Mouse (Mus musculus): ENCODE data around the gene Apoh. TPM values are rescaled to one million over a fixed set of nuclear protein-coding genes. Genes with fewer than 3 reads are reported as not detected.

Gene Apoh
- polyA plus RNA-seq, 1 experiment from 2014 or later, result not detected

DNA sequence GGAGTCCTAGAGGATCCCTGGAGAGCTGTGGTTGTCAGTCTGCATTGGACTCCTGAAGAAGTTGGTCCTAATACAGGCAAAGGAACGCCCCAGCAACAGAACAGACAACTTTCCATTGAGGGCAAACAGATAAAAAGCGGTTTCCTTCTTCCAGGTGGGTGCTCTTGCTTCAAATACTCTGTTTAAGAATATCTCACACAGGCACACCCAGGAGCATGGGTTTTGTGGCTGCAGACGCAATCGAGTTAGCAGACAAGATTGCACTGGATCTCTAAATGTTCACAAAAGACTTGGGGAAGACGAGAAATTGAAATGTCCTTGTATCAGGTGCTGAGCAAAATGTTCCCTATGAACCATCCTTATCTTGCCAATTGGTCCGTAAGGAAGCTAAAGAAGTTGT, 76.1 kb downstream of the Apoh start:
- peaks cover 6% of the 10 kb centered on the region for H3K4me1 ChIP-seq (ENCODE audit: control insufficient read depth, insufficient read depth, low read length)
- ATAC-seq (ENCODE audit: low FRiP score) (no peak), DNase-seq (ENCODE audit: low spot score, missing footprints) (no peak)
- no peaks in the 10 kb centered on the region for H3K27me3 ChIP-seq (ENCODE audit: control insufficient read depth, insufficient read depth, low read length)
- no peak overlapping the region for H3K4me2 ChIP-seq
- H3K36me3 ChIP-seq (ENCODE audit: control insufficient read depth, insufficient read depth, low read length), result no peaks in the 10 kb centered on the region
- no peak overlapping the region for H3K27ac ChIP-seq (ENCODE audit: low read depth, low read length)
- H3K9me3 ChIP-seq (ENCODE audit: control insufficient read depth, low read length), result no peaks in the 10 kb centered on the region
- no peak overlapping the region for H3K4me3 ChIP-seq (ENCODE audit: low read depth, low read length)
- H3K9ac ChIP-seq (ENCODE audit: low read length), result no peak overlapping the region
- WGBS, result 91% methylated on average over 6 of the region's 6 CpGs

DNA sequence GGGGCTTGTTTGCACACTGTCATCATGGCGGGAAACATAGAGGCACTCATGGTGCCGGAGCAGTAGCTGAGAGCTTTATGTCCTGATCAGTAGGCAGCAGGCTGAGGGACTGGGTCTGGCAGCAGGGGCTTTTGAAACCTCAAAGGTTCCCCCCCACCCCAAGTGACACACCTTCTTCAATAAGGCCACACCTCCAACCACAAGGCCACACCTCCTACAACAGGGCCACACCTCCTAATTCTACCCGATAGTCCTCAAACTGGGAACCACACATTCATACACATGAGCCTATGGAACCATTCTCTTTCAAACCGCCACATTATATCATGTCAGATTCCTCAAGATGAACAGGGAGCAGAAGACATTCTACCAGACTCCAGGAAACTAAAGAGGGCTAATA, 77.6 kb downstream of the Apoh start:
- H3K4me1 ChIP-seq (ENCODE audit: control insufficient read depth, insufficient read depth, low read length), result peaks cover 6% of the 10 kb centered on the region
- DNase-seq (ENCODE audit: low spot score, missing footprints), result no peak
- WGBS, result 82% methylated on average over 4 of the region's 4 CpGs
- ATAC-seq (ENCODE audit: low FRiP score), result no peak
- H3K36me3 ChIP-seq (ENCODE audit: control insufficient read depth, insufficient read depth, low read length), result no peaks in the 10 kb centered on the region
- H3K4me2 ChIP-seq, result no peak overlapping the region
- H3K9ac ChIP-seq (ENCODE audit: low read length), result no peak overlapping the region
- H3K27ac ChIP-seq (ENCODE audit: low read depth, low read length), result no peak overlapping the region
- H3K4me3 ChIP-seq (ENCODE audit: low read depth, low read length), result no peak overlapping the region
- H3K27me3 ChIP-seq (ENCODE audit: control insufficient read depth, insufficient read depth, low read length), result no peaks in the 10 kb centered on the region
- no peaks in the 10 kb centered on the region for H3K9me3 ChIP-seq (ENCODE audit: control insufficient read depth, low read length)

GRCm38 (mm10) chr11:108423221-108423620, 80.1 kb downstream of the Apoh start:
- Histone ChIP-seq H3K36me3 (ENCODE audit: control insufficient read depth, insufficient read depth, low read length) (no peaks in the 10 kb centered on the region), H3K4me2 (peak overlapping the region; percentile 10; the same call in 1 of the 2 replicates), H3K27me3 (ENCODE audit: control insufficient read depth, insufficient read depth, low read length) (no peaks in the 10 kb centered on the region), H3K4me1 (ENCODE audit: control insufficient read depth, insufficient read depth, low read length) (peaks cover 10% of the 10 kb centered on the region), H3K9me3 (ENCODE audit: control insufficient read depth, low read length) (no peaks in the 10 kb centered on the region), H3K9ac (ENCODE audit: low read length) (no peak overlapping the region), H3K27ac (ENCODE audit: low read depth, low read length) (no peak overlapping the region), H3K4me3 (ENCODE audit: low read depth, low read length) (no peak overlapping the region)
- DNase-seq (ENCODE audit: low spot score, missing footprints) (no peak), ATAC-seq (ENCODE audit: low FRiP score) (no peak)
- 43% methylated on average over 7 of the region's 7 CpGs for WGBS

DNA sequence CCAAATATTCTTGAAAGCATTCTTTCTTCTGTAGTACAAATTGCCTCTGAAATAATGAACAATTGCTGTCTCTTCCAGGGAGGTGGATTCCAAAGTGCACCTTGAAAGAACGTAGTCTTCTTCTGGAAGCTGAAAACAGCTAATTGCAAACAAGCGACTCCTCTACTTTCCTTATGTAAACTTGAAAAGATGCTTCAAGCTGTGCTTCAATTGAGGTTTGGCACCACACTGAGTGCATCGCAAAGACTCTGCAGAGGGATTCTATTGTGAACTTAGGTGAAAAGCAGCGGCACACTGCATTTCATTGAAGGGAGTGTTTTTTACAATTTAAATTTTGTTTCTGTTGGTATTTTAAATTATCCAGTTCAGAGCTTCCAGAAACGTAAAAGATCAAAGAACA, 81.0 kb downstream of the Apoh start:
- DNase-seq (ENCODE audit: low spot score, missing footprints) (peak; percentile 89), ATAC-seq (ENCODE audit: low FRiP score) (no peak)
- H3K27ac ChIP-seq (ENCODE audit: low read depth, low read length), result peak overlapping the region; percentile 26; the same call in 1 of the 2 replicates

DNA sequence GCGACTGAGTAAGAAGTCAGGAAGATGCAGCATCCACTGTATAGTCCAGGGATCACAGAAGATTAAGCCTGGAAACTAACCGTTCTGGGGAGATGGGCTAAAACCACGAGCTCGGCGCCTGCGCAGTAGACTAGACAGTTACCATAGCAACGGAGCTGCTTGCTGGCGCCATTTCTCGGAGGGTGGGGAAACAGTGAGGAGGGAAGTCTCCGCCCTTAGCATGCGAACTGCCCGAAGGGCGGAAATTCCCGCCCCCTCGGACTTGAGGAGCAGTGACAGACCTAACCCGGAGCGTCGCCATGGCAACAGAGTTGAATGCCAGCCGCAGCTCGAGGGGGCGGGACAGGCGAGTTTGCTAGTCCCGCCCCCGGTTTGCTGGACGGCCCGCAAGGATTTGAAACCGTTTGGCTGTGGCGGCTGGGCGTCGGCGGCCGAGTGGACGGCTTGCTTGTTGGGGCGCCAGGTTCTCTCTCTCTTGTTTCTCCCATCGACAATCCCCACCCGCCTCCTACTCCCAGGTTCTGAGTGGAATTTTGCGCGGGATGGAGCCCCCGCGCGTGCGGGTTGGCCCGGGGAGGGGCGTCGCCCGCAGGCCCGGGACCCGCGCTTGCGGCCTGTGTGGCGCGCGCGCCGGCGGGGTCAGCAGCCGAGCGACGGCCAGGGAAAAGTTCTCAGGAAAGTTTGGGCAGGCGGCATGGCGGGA, 81.9 kb downstream of the Apoh start, which contains the start of gene Cep112:
Gene Cep112 (plus strand): TSS at position 304 of the 703 bp plus-strand sequence.
- peaks cover 10% of the 10 kb centered on the region for H3K4me1 ChIP-seq (ENCODE audit: control insufficient read depth, insufficient read depth, low read length)
- DNase-seq (ENCODE audit: low spot score, missing footprints), result peak; percentile 99
- under 1% methylated on average over 55 of the region's 61 CpGs for whole genome bisulfite sequencing
- no peaks in the 10 kb centered on the region for H3K9me3 ChIP-seq (ENCODE audit: control insufficient read depth, low read length)
- ATAC-seq (ENCODE audit: low FRiP score), result peak; percentile 97
- H3K27me3 ChIP-seq (ENCODE audit: control insufficient read depth, insufficient read depth, low read length), result no peaks in the 10 kb centered on the region
- peak within 1 kb of the TSS; percentile 59 for H3K4me3 ChIP-seq (ENCODE audit: low read depth, low read length)
- peak within 1 kb of the TSS; percentile 26; the same call in 1 of the 2 replicates for H3K27ac ChIP-seq (ENCODE audit: low read depth, low read length)
- H3K9ac ChIP-seq (ENCODE audit: low read length), result peak within 1 kb of the TSS; percentile 80
- H3K4me2 ChIP-seq, result peak within 1 kb of the TSS; percentile 66
- H3K36me3 ChIP-seq (ENCODE audit: control insufficient read depth, insufficient read depth, low read length), result no peaks in the 10 kb centered on the region

More for the DNA sequence above, 81.0 kb downstream of the Apoh start:
- Histone ChIP-seq H3K36me3 (ENCODE audit: control insufficient read depth, insufficient read depth, low read length) (no peaks in the 10 kb centered on the region), H3K9me3 (ENCODE audit: control insufficient read depth, low read length) (no peaks in the 10 kb centered on the region), H3K9ac (ENCODE audit: low read length) (peak overlapping the region; percentile 49), H3K4me1 (ENCODE audit: control insufficient read depth, insufficient read depth, low read length) (peaks cover 10% of the 10 kb centered on the region), H3K4me3 (ENCODE audit: low read depth, low read length) (peak overlapping the region; percentile 59), H3K27me3 (ENCODE audit: control insufficient read depth, insufficient read depth, low read length) (no peaks in the 10 kb centered on the region), H3K4me2 (peak overlapping the region; percentile 66)
- WGBS, result under 1% methylated on average over 5 of the region's 5 CpGs

DNA sequence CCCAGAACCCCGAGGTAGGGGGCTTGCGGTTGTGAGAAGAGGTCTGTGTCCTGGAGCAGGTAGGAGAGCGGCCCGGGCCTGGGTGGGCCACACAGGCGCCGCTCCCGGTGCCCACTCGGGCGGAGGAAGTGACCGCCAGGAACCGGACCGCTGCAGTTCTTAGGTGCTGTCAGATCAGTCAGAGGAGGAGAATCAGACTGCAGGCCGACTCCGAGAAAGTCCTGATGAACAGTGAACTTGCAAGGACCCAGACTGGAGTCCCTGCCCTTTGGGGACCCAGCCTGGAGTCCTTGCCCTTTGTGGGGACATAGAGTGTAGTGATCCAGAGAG, 82.4 kb downstream of the Apoh start:
- Histone ChIP-seq H3K27me3 (ENCODE audit: control insufficient read depth, insufficient read depth, low read length) (no peaks in the 10 kb centered on the region), H3K4me1 (ENCODE audit: control insufficient read depth, insufficient read depth, low read length) (peaks cover 10% of the 10 kb centered on the region), H3K9me3 (ENCODE audit: control insufficient read depth, low read length) (no peaks in the 10 kb centered on the region), H3K4me3 (ENCODE audit: low read depth, low read length) (peak overlapping the region; percentile 59), H3K4me2 (peak overlapping the region; percentile 66), H3K27ac (ENCODE audit: low read depth, low read length) (no peak overlapping the region; the same call in 1 of the 2 replicates), H3K9ac (ENCODE audit: low read length) (peak overlapping the region; percentile 80), H3K36me3 (ENCODE audit: control insufficient read depth, insufficient read depth, low read length) (no peaks in the 10 kb centered on the region)
- DNase-seq (ENCODE audit: low spot score, missing footprints) (no peak), ATAC-seq (ENCODE audit: low FRiP score) (peak; percentile 1)
- WGBS, result 7% methylated on average over 14 of the region's 14 CpGs

DNA sequence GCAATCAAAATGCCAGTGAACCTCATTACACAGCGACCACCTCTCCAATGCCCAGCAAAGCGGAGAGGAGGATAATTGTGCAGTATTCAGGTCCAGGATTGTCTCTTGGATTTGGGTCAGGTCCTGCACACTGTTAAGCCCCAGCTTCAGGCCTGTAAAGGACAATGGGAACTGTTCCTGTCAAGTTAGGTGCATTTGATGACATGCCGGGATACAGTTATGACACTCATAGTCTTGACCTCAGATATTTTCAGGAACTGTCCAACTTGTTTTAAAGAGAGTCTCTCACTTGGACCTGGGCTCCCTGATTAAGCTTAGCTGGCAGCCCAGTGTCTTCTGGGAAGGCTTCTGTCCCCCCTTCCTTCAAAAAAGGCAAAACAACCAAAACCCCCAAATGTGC, 82.9 kb downstream of the Apoh start:
- 88% methylated on average over 3 of the region's 3 CpGs for WGBS
- ATAC-seq (ENCODE audit: low FRiP score) (no peak), DNase-seq (ENCODE audit: low spot score, missing footprints) (peak; percentile 85)
- Histone ChIP-seq H3K36me3 (ENCODE audit: control insufficient read depth, insufficient read depth, low read length) (no peaks in the 10 kb centered on the region), H3K27me3 (ENCODE audit: control insufficient read depth, insufficient read depth, low read length) (no peaks in the 10 kb centered on the region), H3K9ac (ENCODE audit: low read length) (no peak overlapping the region), H3K9me3 (ENCODE audit: control insufficient read depth, low read length) (no peaks in the 10 kb centered on the region), H3K4me2 (peak overlapping the region; percentile 66), H3K27ac (ENCODE audit: low read depth, low read length) (no peak overlapping the region), H3K4me1 (ENCODE audit: control insufficient read depth, insufficient read depth, low read length) (peaks cover 10% of the 10 kb centered on the region), H3K4me3 (ENCODE audit: low read depth, low read length) (peak overlapping the region; percentile 59)

GRCm38 (mm10) chr11:108427191-108427590, 84.0 kb downstream of the Apoh start:
- Histone ChIP-seq H3K9ac (ENCODE audit: low read length) (no peak overlapping the region), H3K27ac (ENCODE audit: low read depth, low read length) (no peak overlapping the region), H3K4me2 (no peak overlapping the region), H3K4me3 (ENCODE audit: low read depth, low read length) (no peak overlapping the region), H3K4me1 (ENCODE audit: control insufficient read depth, insufficient read depth, low read length) (peaks cover 10% of the 10 kb centered on the region), H3K27me3 (ENCODE audit: control insufficient read depth, insufficient read depth, low read length) (no peaks in the 10 kb centered on the region), H3K36me3 (ENCODE audit: control insufficient read depth, insufficient read depth, low read length) (no peaks in the 10 kb centered on the region), H3K9me3 (ENCODE audit: control insufficient read depth, low read length) (no peaks in the 10 kb centered on the region)
- no peak for ATAC-seq (ENCODE audit: low FRiP score)
- no peak for DNase-seq (ENCODE audit: low spot score, missing footprints)
- WGBS, result 65% methylated on average over 6 of the region's 6 CpGs

DNA sequence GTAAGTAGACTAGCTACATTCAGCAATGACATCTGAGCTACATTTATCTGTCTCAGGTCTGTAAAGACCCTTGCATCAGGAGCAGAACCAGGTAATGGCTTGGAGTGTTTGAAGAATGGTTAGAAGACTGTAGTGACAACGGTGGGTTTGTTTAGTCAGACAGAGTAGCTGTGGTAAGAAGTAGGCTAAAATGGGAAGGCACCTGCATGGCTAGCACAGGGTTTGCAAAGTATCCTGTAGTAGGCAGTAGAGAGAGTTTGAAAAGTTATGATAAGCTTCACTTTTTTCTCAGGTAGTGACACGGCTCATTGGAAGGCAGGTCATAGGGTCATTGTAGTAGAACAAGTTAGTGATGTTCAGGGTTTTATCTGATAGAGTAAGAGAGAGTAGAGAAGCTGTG, 85.9 kb downstream of the Apoh start:
- H3K9me3 ChIP-seq (ENCODE audit: control insufficient read depth, low read length), result no peaks in the 10 kb centered on the region
- H3K27me3 ChIP-seq (ENCODE audit: control insufficient read depth, insufficient read depth, low read length), result no peaks in the 10 kb centered on the region
- ATAC-seq (ENCODE audit: low FRiP score) (no peak), DNase-seq (ENCODE audit: low spot score, missing footprints) (no peak)
- no peak overlapping the region for H3K9ac ChIP-seq (ENCODE audit: low read length)
- H3K4me3 ChIP-seq (ENCODE audit: low read depth, low read length), result no peak overlapping the region
- no peak overlapping the region for H3K27ac ChIP-seq (ENCODE audit: low read depth, low read length)
- no peaks in the 10 kb centered on the region for H3K36me3 ChIP-seq (ENCODE audit: control insufficient read depth, insufficient read depth, low read length)
- H3K4me2 ChIP-seq, result no peak overlapping the region
- H3K4me1 ChIP-seq (ENCODE audit: control insufficient read depth, insufficient read depth, low read length), result peaks cover 5% of the 10 kb centered on the region; the same call in 1 of the 2 replicates
- 93% methylated on average over 2 of the region's 2 CpGs for WGBS

All from midbrain, embryonic 11.5 days (tissue).